Mouse (Mus musculus) embryo, embryonic 11 days (tissue): Measurements from ENCODE around the gene Vamp5.

ENCODE experiments used
- DNase-seq: peaks from one replicate; pipeline ENCODE4 v3.0.0-alpha.2; 2015

Vamp5 gene

GRCm38 (mm10) chr6:72344396-72345073, 35.7 kb downstream of the Vamp5 start:
- no peak for DNase-seq

- DNase-seq = no peak
Measured at GRCm38 (mm10) chr6:72340481-72340880, 39.8 kb downstream of the Vamp5 start.

- no peak for DNase-seq
Measured at GRCm38 (mm10) chr6:72333111-72333510, 47.2 kb downstream of the Vamp5 start.

DNA sequence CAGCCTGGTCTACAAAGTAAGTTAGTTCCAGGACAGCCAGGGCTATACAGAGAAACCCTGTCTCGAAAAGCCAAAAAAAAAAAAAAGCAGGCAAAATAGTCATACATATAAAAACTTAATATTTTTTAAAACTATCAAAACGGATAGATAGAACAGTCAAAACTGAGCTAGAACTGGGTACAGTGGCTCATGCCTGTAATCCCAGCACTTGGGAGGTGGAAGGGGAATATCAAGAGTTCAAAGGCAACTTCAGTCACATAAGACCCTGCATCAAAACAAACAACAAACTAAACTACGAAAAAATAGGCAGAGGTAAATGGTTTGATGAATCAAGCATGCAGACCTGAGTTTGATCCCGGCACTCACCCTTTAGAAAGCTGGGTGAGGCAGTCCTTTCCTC, 50.1 kb downstream of the Vamp5 start:
- no peak for DNase-seq

DNA sequence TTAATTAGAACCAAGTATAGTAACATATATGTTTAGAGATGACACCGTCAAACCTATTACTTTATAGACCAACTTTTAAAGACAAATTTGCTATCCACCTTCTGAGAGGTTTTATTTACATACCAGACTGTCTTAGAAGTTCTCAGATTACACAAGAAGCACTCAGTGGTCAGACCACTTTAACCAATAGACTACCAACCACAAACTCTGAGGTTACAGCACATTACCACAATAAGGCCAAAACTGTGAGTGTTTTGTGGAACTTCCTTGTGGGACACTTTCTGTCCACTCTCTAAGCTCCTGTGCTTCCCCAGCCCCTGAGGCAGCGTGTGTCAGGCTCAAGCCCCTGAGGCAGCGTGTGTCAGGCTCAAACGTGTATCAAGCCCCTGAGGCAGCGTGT, 51.2 kb downstream of the Vamp5 start:
- DNase-seq = no peak

DNA sequence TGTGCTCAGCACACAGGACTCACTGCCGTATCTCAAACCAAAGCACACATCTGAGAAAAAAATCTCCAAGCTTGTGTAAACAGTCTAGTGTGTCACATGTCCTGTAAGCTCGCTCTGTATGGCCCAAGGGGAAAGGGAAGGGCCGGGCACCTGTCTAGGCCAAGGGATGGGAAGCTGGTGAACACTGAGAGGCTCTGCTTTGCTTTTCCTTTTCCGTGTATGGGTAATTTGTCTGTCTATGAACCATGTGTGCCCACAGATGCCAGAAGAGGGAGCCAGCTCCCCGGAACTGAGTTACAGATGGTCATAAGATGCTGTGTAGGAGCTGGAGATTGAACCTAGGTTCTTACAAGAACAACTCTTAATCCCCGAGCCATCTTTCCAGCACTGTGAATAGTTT, 54.0 kb downstream of the Vamp5 start:
- DNase-seq = peak; percentile 19

GRCm38 (mm10) chr6:72323786-72324508, 56.3 kb downstream of the Vamp5 start:
- no peak for DNase-seq

DNA sequence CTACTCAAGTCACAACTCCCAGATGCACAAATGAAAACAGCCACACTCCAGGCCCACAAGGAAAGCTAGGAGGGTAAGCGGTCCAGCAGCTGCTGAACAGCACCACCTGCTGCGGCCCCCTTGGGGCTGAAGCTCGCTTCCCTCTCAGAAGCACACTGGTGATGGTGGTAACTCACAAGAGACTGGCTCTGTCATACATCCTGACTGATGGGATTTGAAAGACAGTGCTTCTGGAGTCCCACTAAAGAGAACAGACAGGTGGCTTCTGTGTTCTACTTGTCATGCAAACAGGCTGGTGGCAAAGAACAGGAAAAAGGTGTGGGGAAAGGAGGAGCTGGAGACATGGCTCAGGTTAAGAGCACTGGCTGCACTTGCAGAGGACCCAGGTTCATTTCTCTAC, 57.3 kb downstream of the Vamp5 start:
- DNase-seq = no peak

DNA sequence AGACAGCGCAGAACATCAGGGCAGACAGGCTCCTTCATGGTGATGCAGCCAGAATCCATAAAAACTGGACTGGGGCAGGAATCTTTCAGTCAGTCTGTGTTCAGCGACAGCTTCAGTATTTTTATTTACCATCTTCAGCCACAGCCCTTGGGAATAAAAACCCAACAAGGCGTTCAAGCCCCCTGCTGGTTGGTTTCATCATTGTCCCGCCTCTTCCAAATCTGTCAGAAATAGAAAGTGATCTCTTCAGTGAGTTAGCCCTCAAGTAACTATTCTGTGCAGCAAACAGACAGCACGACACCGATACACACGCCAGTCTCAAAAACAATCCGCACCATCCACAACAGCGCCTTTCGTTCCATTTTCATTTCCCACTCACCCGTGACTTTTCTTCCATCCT, 61.2 kb downstream of the Vamp5 start:
- DNase-seq = peak; percentile 41
